Mouse (Mus musculus) E14TG2a.4 (cell line): ENCODE results near the gene Iqschfp.

Experiments used
- H3K27me3 ChIP-seq: 2 replicates; pipeline ENCODE4 v1.6.1; 2014; ENCODE audit warnings: low read length, control low read depth; ENCODE audit not compliant: insufficient read depth
- H3K36me3 ChIP-seq: 2 replicates; pipeline ENCODE4 v1.6.1; 2014; ENCODE audit warnings: low read length, control low read depth; ENCODE audit not compliant: insufficient read depth
- H3K4me1 ChIP-seq: replicated peaks from 2 replicates; pipeline ENCODE4 v1.6.1; 2014; ENCODE audit warnings: low read depth, low read length, control low read depth
- H3K4me3 ChIP-seq: replicated peaks from 2 replicates; pipeline ENCODE4 v1.5.1; 2014; ENCODE audit warnings: mild to moderate bottlenecking, low read length
- H3K9me3 ChIP-seq: 2 replicates; pipeline ENCODE4 v1.6.1; 2014; ENCODE audit warnings: low read length, control low read depth
- CTCF ChIP-seq: conservative IDR thresholded peaks from 2 replicates; pipeline ENCODE4 v1.5.1; 2014; ENCODE audit warnings: low read length
- NANOG ChIP-seq: IDR thresholded peaks from 2 replicates; pipeline ENCODE4 v1.6.1; 2014; ENCODE audit warnings: borderline replicate concordance, low read length, mixed read lengths
- POU5F1 ChIP-seq: IDR thresholded peaks from 2 replicates; pipeline ENCODE4 v1.6.1; 2014; ENCODE audit warnings: low read length, borderline replicate concordance

Gene Iqschfp

DNA sequence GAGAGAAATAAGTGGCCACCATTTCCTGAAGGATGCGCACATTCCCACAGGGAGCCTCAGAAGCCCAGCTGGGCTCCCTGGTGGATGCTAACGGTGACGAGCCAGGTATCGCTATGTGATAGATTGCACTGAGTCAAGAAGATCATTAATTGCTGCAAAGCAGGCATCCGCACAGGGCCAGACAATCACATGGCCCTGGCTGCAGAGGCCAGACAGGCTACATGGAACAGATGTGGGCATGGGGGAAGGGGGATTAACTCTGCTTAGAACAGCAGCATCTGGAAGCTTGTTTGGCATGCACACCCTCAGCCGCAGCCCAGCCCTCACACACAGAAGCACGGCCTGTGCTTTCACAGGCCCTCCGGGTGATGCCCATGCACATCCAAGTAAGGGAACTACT lies 698.4 kb downstream of the Iqschfp start:
- H3K4me1 ChIP-seq = peaks cover 64% of the 10 kb centered on the region
- no peak for TF ChIP-seq CTCF
- no peak for TF ChIP-seq POU5F1
- TF ChIP-seq NANOG = no peak
- H3K27me3 ChIP-seq = no peaks in the 10 kb centered on the region
- H3K9me3 ChIP-seq = no peaks in the 10 kb centered on the region
- peaks cover 68% of the 10 kb centered on the region for H3K36me3 ChIP-seq
- H3K4me3 ChIP-seq = no peak overlapping the region

DNA sequence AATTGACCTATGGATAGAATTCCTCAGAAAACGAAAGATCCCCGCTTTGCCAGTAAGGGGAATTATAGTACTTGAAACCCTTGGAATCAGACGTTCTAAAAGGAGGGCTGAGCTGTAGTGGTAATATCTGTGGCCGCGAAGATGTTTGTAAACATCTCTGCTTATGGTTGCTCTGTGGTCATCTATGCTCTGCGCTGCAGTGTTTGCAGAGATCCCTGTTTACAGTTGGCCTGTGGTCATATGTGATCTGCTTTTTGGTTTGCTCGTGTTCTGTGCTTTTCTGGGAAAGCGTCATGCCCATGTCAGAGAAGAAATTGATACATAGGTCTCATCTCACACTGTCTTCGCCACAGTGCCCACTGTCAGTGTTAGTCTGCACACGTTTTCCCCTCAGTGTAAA lies 700.5 kb downstream of the Iqschfp start:
- H3K27me3 ChIP-seq = no peaks in the 10 kb centered on the region
- no peaks in the 10 kb centered on the region for H3K9me3 ChIP-seq
- TF ChIP-seq CTCF (no peak), NANOG (no peak), POU5F1 (no peak)
- no peak overlapping the region for H3K4me3 ChIP-seq
- H3K36me3 ChIP-seq = peaks cover 81% of the 10 kb centered on the region
- peaks cover 48% of the 10 kb centered on the region for H3K4me1 ChIP-seq

DNA sequence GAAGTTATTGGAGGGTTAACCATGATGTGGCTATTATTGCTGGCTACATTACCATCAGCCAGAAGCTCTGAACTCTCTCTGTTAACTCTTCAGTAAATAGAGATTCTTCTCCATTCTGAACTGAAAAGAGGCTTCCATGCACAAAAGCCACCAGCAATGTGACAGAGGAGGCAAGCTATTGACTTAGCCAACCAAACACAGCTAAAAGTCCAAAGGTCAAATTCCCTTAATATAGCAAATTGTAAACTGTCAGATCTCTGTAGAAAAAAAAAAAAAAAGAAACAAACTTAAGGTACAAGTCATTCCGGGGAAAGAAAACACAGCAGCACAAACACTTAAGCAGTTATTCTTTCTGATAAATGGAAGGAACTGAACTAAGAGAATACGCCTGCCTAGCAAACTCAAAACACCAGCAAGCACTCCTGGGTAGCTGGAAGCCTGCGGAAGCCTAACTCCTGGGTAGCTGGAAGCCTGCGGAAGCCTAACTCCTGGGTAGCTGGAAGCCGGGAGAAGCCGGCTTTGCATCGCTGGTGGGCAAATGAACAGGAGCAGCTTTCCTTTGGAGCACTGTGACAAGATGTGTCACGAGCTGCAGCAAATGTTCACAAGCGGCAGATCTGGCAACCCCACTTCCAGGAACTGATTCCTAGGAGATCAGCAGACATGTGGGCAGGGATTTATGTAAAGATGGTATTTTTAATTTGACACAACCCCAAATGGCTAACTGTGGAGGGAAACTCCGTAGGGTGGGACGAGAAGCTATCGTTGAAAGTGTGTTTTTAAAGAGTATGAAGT lies 701.2 kb downstream of the Iqschfp start:
- TF ChIP-seq NANOG (no peak), POU5F1 (no peak), CTCF (no peak)
- Histone ChIP-seq H3K4me3 (no peak overlapping the region), H3K36me3 (peaks cover 81% of the 10 kb centered on the region), H3K27me3 (no peaks in the 10 kb centered on the region), H3K4me1 (peaks cover 41% of the 10 kb centered on the region), H3K9me3 (no peaks in the 10 kb centered on the region)

DNA sequence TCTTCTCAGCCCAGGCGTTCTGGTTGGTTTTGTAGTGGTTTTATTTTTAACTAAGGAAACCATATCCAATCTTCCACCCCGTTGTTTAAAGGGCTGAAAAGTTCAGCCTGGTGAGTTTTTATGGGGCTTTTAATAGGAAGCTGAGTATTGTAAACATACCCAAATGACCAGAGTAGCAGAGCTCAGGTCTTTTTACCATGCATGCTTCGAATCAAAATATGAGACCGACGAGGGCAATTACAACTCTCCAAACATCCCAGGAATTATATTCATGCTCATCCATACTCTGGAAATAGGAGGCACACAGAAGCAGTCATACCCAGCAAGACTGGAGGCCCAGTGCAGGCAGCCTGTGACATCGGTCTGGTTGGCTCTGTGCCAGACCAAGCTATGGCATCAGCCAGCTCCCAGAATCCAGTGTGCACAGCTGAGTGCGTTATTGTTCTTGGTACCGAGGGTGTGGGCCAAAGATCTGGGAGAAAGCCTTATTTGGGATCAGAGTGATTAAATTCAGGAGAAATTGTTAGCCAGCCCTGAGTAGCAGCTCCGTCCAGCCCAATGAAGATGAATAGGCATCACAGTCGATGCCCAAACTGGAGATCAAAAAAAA lies 703.4 kb downstream of the Iqschfp start:
- TF ChIP-seq CTCF = no peak
- TF ChIP-seq NANOG = no peak
- no peak for TF ChIP-seq POU5F1

DNA sequence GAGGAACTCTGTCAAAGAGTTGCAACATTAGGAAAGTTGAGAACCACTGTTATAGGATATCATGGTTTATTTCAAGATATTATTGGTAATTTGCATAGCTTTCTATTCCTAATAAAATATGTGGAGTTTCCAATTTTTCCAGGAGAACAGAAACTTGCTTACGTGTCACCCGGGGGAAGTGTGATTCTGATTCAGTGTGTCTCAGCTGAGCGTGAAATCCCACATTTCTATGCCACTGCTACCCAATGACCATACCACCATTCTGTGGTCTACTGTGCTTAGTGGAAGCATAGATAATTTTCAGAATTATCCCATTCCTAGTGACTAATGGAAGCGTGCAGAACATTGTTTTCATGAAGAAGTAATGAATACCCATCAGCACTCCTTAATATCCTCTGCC lies 704.9 kb downstream of the Iqschfp start:
- no peaks in the 10 kb centered on the region for H3K9me3 ChIP-seq
- no peak overlapping the region for H3K4me3 ChIP-seq
- TF ChIP-seq POU5F1 (no peak), NANOG (no peak), CTCF (no peak)
- H3K36me3 ChIP-seq = peaks cover 73% of the 10 kb centered on the region
- H3K4me1 ChIP-seq = peaks cover 24% of the 10 kb centered on the region
- no peaks in the 10 kb centered on the region for H3K27me3 ChIP-seq

More for the DNA sequence above, 703.4 kb downstream of the Iqschfp start:
- no peaks in the 10 kb centered on the region for H3K9me3 ChIP-seq
- peaks cover 81% of the 10 kb centered on the region for H3K36me3 ChIP-seq
- no peaks in the 10 kb centered on the region for H3K27me3 ChIP-seq
- no peak overlapping the region for H3K4me3 ChIP-seq
- H3K4me1 ChIP-seq = peaks cover 27% of the 10 kb centered on the region

DNA sequence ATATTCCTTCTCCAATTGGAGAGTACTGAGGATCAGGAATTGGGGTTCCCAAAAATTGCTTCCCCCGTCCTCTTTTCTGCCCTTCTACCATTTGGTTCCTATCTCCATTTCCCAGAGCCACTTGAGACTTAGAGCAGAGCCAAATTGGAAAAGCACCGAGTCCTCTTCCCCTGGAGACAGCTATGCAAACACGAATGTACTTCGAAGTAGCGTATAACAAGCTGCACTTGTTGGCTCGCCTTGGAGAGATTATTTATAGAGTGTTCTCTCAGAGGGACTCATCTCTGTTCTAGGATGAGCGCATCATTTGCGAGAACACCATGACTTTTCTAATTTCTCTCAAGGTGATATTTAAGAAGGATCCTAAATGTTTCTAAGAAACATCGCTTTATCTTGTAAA lies 710.9 kb downstream of the Iqschfp start:
- Histone ChIP-seq H3K27me3 (no peaks in the 10 kb centered on the region), H3K4me3 (no peak overlapping the region), H3K9me3 (no peaks in the 10 kb centered on the region), H3K36me3 (peaks cover 79% of the 10 kb centered on the region), H3K4me1 (peaks cover 39% of the 10 kb centered on the region)
- TF ChIP-seq POU5F1 (no peak), CTCF (no peak), NANOG (no peak)

DNA sequence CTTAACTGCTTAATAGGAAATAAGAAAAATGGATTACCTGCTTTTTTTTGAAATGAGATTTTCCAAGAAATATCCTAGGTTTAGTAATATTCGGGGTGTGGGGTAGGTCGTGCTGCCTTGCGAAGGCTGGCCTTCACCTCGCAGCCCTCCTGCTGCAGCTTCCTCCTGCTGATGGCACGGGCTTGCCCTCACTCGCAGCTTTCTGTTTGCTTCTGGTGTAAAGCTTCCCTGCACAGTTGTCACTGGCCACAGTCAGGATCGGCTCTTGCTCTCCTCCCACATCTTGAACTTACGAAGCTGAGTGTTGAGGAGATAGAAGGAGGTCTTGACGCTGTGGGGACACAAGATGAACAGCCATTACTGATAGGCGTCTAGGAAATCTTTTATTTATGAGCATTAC lies 712.4 kb downstream of the Iqschfp start:
- no peaks in the 10 kb centered on the region for H3K27me3 ChIP-seq
- no peaks in the 10 kb centered on the region for H3K9me3 ChIP-seq
- no peak for TF ChIP-seq NANOG
- TF ChIP-seq POU5F1 = no peak
- TF ChIP-seq CTCF = no peak
- peaks cover 65% of the 10 kb centered on the region for H3K36me3 ChIP-seq
- peaks cover 52% of the 10 kb centered on the region for H3K4me1 ChIP-seq
- no peak overlapping the region for H3K4me3 ChIP-seq

DNA sequence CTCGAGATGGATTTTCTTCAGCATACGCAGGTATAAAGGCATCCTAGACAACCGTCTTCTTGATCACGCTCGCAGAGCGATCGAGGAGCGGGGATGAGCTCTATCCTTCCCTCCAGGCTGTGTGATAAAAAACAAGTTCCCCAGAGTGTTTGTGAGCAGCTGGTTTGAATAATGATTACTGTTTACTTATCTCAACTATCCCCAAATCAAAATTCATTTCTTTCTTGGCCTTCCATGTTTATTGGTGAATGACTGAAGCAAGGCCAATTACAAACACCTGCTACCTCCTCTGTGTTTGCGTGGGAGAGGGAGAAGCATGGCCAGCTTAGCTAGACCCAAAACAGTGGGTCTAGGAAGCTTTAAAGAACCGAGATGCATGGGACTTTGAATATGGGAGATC lies 712.9 kb downstream of the Iqschfp start:
- no peak for TF ChIP-seq POU5F1
- TF ChIP-seq CTCF = no peak
- no peak for TF ChIP-seq NANOG
- H3K36me3 ChIP-seq = peaks cover 63% of the 10 kb centered on the region
- H3K4me3 ChIP-seq = no peak overlapping the region
- no peaks in the 10 kb centered on the region for H3K27me3 ChIP-seq
- no peaks in the 10 kb centered on the region for H3K9me3 ChIP-seq
- peaks cover 52% of the 10 kb centered on the region for H3K4me1 ChIP-seq
